Mouse (Mus musculus) stomach, embryonic 16.5 days (tissue): ENCODE results near the gene Psg26. TPM values are rescaled to one million over a fixed set of nuclear protein-coding genes. Genes with fewer than 3 reads are reported as not detected.
"Not testable (repeated sequence)": the region's sequence is repeated elsewhere in the genome, so short reads cannot be mapped to it uniquely, and the experiment has no call there.

Experiments
- ATAC-seq: fragments of 200-750 bp; cut with Nextera tagmentation; 2 replicates; pipeline ENCODE4 v1.8.0; 2017; ENCODE audit warnings: moderate number of reproducible peaks, moderate TSS enrichment; ENCODE audit not compliant: insufficient read depth, low FRiP score
- H3K27ac ChIP-seq: fragments of 300-500 bp; sonication (generic); 2 replicates; pipeline ENCODE4 v1.5.1; 2014; ENCODE audit warnings: low read length
- H3K27me3 ChIP-seq: fragments of 300-500 bp; sonication (generic); 2 replicates; pipeline ENCODE4 v1.6.1; 2014; ENCODE audit warnings: low read length, control low read depth, mixed read lengths; ENCODE audit not compliant: control insufficient read depth, insufficient read depth
- H3K36me3 ChIP-seq: fragments of 300-500 bp; sonication (generic); 2 replicates; pipeline ENCODE4 v1.6.1; 2014; ENCODE audit warnings: low read length; ENCODE audit not compliant: control insufficient read depth, insufficient read depth
- H3K4me1 ChIP-seq: fragments of 300-500 bp; sonication (generic); 2 replicates; pipeline ENCODE4 v1.6.1; 2014; ENCODE audit warnings: low read length, control low read depth, mixed read lengths; ENCODE audit not compliant: control insufficient read depth, insufficient read depth
- H3K4me2 ChIP-seq: fragments of 300-500 bp; sonication (generic); 2 replicates; pipeline ENCODE4 v1.6.1; 2014; ENCODE audit warnings: low read depth, low read length, mixed read lengths
- H3K4me3 ChIP-seq: fragments of 300-500 bp; sonication (generic); replicated peaks from 2 replicates; pipeline ENCODE4 v1.5.1; 2014; ENCODE audit warnings: mild to moderate bottlenecking, low read length
- H3K9ac ChIP-seq: fragments of 300-500 bp; sonication (generic); 2 replicates; pipeline ENCODE4 v1.6.1; 2014; ENCODE audit warnings: low read length
- H3K9me3 ChIP-seq: fragments of 300-500 bp; sonication (generic); replicated peaks from 2 replicates; pipeline ENCODE4 v1.6.1; 2016; ENCODE audit warnings: low read length, control low read depth; ENCODE audit not compliant: control insufficient read depth
- WGBS: fragments of 180-500 bp; shearing (Covaris S2); extraction: QIAGEN DNeasy Blood & Tissue Kit; methylation state at CpG from one replicate; pipeline ENCODE4 v1.1.7; 2014; 5-methylcytosine and 5-hydroxymethylcytosine counted together
- polyA plus RNA-seq: library from polyadenylated mRNA; unstranded; fragments of >200 nt; fragmentation: Nextera tagmentation; extraction: Ambion mirVana; gene quantifications from 2 replicates; pipeline ENCODE4 v1.2.1, GENCODE M21; 2015

The Psg26 gene
- polyA plus RNA-seq, result not detected in 2 replicates

DNA sequence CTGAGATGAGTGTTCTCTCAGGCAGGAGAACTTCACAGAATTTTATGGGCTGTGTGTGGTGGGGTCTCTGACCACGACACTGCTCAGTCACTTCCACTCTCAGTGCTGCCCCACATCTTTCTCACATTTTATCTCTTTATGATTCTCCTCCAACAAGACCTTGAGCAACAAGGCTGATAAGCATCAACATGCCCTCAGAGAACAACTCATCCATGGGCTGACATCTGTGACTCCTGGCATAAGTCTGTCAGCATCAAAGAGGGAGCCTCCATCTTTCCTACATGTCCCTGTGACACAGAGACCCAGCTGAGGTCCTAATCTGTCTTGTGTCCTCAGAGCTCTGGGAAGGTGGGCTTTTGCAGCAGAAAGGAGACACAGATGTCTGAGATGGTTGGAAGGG is at the start of gene Psg26:
Psg26 (minus strand) TSS at position 101 of the 400 bp plus-strand sequence.
- 83% methylated on average over 1 of the region's 1 CpGs for WGBS
- H3K27me3 ChIP-seq, result no peaks in the 10 kb centered on the region
- H3K4me2 ChIP-seq, result no peak within 1 kb of the TSS
- no peak for ATAC-seq
- H3K27ac ChIP-seq, result no peak within 1 kb of the TSS
- H3K9me3 ChIP-seq, result no peaks in the 10 kb centered on the region
- no peak within 1 kb of the TSS for H3K9ac ChIP-seq
- no peaks in the 10 kb centered on the region for H3K4me1 ChIP-seq
- H3K4me3 ChIP-seq, result no peak within 1 kb of the TSS
- H3K36me3 ChIP-seq, result no peaks in the 10 kb centered on the region

DNA sequence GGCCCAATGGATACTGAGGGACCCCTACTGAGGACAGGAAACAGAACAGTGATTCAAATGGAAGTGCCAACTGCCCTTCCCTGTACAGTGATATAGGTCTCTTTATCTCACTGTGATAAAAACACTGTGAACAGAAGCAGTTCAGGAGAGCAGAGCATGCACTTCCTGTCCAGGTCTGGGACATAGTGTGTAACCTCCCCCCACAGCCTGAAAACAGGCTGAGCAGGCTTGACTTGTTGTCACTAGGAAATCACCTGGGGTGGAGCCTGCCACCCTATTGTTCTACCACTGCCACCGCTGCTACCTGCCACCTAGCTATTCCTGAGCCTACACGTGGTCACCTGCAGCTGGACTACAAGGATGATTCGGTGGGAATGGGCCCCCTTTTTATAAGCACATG is 49.4 kb upstream of the Psg26 start:
- Histone ChIP-seq H3K4me2 (no peak overlapping the region), H3K9me3 (no peaks in the 10 kb centered on the region), H3K9ac (no peak overlapping the region), H3K36me3 (no peaks in the 10 kb centered on the region), H3K4me3 (no peak overlapping the region), H3K27me3 (no peaks in the 10 kb centered on the region), H3K4me1 (no peaks in the 10 kb centered on the region), H3K27ac (peak overlapping the region; percentile 77)
- 31% methylated on average over 3 of the region's 3 CpGs for WGBS
- ATAC-seq, result peak; percentile 95

DNA sequence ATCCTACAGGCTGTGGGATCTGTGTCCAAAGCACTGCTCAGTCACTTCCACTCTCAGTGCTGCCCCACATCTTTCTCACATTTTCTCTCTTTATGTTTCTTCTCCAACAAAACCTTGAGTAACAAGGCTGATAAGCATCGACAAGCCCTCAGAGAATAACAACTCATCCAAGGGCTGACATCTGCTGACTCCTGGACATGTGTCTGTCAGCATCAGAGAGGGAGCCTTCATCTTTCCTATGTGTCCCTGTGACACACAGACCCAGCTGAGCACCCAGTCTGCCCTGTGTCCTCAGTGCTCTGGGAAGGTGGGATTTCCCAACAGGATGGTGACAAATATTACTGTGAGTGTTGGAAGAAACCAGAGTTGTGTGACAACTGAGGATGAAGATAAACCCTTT is 48.2 kb upstream of the Psg26 start, which contains the start of gene Psg25:
Psg25 (minus strand) TSS at position 101 of the 400 bp plus-strand sequence.
- Histone ChIP-seq H3K4me3 (no peak within 1 kb of the TSS), H3K27me3 (no peaks in the 10 kb centered on the region), H3K27ac (peak within 1 kb of the TSS; percentile 77), H3K9ac (no peak within 1 kb of the TSS), H3K36me3 (no peaks in the 10 kb centered on the region), H3K9me3 (no peaks in the 10 kb centered on the region), H3K4me2 (no peak within 1 kb of the TSS), H3K4me1 (no peaks in the 10 kb centered on the region)
- ATAC-seq, result no peak
- WGBS, result 94% methylated on average over 1 of the region's 1 CpGs

DNA sequence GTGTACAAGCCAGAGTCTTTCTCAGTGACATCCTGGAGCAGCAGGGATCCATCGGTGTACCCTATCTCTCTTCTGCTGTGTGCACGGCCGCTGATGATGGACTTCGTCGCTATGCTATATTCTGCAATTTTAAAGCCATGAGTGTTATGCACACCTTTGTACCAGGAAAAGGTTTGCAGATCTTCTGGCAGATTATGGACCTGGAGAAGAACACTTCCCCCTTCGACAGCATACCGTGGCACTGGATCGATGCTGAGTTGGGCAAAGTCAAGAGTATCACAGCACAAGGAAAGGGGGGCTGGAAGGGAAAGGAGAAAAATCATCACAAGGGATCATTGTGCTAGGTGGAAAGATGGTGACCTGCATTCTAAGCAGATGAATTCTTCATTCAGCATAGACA is 40.7 kb upstream of the Psg26 start:
- Histone ChIP-seq H3K4me3 (no peak overlapping the region), H3K27me3 (no peaks in the 10 kb centered on the region), H3K9ac (no peak overlapping the region), H3K27ac (no peak overlapping the region), H3K9me3 (no peaks in the 10 kb centered on the region), H3K4me2 (no peak overlapping the region), H3K4me1 (no peaks in the 10 kb centered on the region), H3K36me3 (no peaks in the 10 kb centered on the region)
- ATAC-seq, result no peak
- WGBS, result 90% methylated on average over 8 of the region's 8 CpGs

DNA sequence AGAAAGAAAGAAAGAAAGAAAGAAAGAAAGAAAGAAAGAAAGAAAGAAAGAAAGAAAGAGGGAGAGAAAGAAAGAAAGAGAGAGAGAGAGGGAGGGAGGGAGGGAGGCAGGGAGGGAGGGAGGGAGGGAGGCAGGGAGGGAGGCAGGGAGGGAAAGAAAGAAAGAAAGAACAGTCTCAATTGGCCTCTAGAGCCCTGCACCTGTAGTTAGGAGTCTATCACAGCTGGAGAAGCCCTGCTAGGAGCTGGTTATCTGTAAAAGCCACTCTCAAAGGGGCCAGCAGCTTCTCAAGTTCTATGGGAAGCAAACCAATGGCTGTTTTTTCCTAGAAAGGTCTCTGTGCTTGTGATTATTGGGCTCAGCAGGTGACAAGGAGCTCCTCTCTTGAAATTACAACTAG is 28.9 kb upstream of the Psg26 start:
- H3K4me2 ChIP-seq, H3K27ac ChIP-seq, H3K9me3 ChIP-seq, ATAC-seq, H3K9ac ChIP-seq, H3K36me3 ChIP-seq, H3K4me3 ChIP-seq, H3K4me1 ChIP-seq, H3K27me3 ChIP-seq: not testable (repeated sequence)

DNA sequence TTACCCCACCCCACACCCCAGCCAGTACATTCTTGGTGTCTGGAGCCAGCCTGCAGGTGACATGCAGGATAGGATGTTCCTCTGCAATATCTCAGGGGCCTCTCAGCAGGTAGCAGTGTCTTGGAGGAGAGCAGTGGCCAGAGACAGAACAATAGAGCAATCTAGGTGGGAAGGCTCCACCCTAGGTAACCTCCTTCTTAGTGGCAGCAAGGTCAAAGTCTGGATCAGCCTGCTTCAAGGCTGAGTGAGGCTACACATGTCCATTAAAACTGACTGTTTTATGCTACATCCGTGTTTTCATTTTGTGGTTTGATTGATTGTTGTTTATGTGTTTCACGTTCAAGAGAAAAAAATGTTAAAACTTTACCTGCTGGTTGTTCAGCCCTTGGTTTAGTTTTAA is 28.4 kb upstream of the Psg26 start:
- not testable (repeated sequence) for H3K27me3 ChIP-seq, H3K4me2 ChIP-seq, H3K9me3 ChIP-seq, H3K4me3 ChIP-seq, H3K36me3 ChIP-seq, H3K4me1 ChIP-seq, H3K27ac ChIP-seq, H3K9ac ChIP-seq, ATAC-seq
- WGBS, result 31% methylated on average over 2 of the region's 2 CpGs

DNA sequence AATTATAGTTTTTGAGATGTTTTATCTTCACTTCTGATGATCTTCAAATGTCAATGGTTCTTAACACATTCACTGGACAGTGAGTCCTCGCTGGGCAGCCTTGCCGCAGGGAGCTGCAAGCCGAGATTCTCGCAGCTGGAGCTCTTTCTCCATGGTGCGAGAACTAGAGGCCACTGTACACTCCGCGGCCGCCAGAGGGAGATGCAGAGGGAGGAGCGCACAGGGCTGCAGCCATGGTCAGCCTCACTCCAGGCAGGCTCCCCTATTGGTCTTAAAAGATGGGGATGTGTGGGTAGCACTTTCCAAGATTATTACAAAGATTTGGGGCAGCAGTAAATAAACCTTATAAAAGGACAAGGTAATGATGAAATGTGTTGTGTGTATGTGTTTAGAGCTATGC is 27.5 kb upstream of the Psg26 start:
- Histone ChIP-seq H3K9me3 (no peaks in the 10 kb centered on the region), H3K36me3 (no peaks in the 10 kb centered on the region), H3K4me1 (no peaks in the 10 kb centered on the region), H3K27me3 (no peaks in the 10 kb centered on the region), H3K4me2 (no peak overlapping the region), H3K9ac (no peak overlapping the region), H3K4me3 (no peak overlapping the region), H3K27ac (no peak overlapping the region)
- WGBS, result 18% methylated on average over 9 of the region's 9 CpGs
- ATAC-seq, result 0 out of 2 replicates have a peak, but pooled peaks have one; percentile 62

DNA sequence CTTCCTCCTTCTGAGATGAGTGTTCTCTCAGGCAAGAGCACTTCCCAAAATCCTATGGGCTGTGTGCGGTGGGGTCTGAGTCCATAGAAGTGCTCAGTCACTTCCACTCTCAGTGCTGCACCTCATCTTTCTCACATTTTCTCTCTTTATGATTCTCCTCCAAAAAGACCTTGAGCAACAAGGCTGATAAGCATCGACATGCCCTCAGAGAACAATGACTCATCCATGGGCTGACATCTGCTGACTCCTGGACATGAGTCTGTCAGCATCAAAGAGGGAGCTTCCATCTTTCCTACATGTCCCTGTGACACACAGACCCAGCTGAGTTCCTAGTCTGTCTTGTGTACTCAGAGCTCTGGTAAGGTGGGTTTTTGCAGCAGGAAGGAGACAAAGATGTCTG is 52.0 kb downstream of the Psg26 start, which contains the start of gene Psg28:
Psg28 (minus strand) TSS at position 101 of the 400 bp plus-strand sequence.
- H3K27ac ChIP-seq, H3K27me3 ChIP-seq, H3K4me1 ChIP-seq, H3K9me3 ChIP-seq, H3K4me3 ChIP-seq, H3K4me2 ChIP-seq, ATAC-seq, H3K9ac ChIP-seq, H3K36me3 ChIP-seq: not testable (repeated sequence)
- 76% methylated on average over 2 of the region's 2 CpGs for WGBS
